Mouse (Mus musculus): ENCODE measurements around the gene Il9r. TPM values are rescaled to one million over a fixed set of nuclear protein-coding genes. Genes with fewer than 3 reads are reported as not detected.
"Not testable (repeated sequence)": the region's sequence is repeated elsewhere in the genome, so short reads cannot be mapped to it uniquely, and the experiment has no call there.

Il9r gene
- total RNA-seq, 1 experiment from 2014 or later: not detected

DNA sequence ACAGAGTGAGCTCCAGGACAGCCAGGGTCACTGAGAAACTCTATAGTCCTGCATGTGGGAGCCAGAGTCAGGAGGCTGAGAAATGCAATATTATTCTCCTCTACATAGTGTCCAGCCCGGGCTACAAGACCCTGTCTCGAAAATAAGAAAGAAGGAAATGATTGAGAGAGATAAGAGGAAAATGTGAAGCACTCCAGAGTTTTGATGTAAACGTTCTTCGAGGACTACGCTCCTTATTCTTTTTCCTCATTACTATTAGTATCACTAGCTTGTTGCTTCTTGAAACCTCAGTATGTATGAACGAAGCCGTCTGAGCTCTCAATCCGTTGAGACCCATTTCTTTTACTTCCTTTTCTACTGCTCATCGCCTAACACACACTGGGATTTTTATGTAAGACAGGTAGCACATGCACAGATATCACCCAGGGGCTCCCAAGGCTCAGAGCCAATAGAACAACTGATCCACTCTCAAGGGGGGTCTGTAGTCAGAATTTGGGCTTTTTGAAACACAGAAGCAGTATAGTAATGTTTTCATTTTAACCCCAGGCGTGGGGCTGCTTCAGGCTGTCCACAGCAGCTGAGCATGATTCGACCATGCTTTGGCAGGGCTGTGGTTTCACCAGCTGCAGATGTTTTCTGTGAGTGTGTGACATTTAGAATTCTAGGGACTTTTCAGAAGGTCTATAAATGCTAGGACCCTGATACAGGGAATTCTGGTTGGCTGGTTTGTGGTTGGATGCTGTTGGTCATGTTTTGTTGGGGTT lies 2.0 kb upstream of the Il9r start:
- ATAC-seq (replicated peaks; ENCODE audit: low read depth, poor library complexity, severe bottlenecking): no peak

DNA sequence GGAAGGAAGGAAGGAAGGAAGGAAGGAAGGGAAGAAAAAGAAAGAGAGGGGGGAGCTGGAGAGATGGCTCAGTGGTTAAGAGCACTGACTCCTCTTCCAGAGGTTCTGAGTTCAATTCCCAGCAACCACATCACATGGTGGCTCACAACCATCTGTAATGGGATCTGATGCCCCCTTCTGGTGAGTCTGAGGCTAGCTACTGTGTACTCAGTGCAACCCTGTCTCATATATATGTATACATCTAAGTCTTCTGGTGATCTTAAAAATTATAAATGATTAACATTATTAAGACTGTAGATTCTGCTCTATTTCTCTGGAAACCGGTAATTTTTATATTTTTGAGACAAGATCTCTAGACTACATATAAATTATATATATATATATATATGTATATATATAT lies 913 bp upstream of the Il9r start:
- not testable (repeated sequence) for ATAC-seq (replicated peaks; ENCODE audit: low read depth, poor library complexity, severe bottlenecking)

DNA sequence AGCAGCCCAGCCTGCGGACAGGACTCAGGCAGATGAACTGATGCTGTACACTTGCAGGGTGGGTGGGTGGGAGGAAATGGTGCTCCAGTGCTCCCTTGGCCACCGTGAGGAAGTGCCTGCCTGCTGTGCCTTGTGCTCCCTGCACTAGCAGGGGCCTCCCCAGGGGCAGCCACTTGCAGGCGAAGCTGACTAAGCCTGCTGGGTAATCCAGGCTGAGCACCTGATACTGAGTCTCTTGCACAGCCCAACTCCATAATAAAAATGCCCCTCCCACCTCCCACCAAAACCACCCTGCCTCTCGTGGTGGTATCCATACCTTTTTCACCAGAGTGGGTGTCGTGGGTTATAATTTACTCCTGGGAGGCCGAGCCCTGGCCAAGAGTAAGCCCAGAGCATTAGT lies 849 bp downstream of the Il9r start:
- peak; percentile 12; the same call in 1 of the 2 replicates for ATAC-seq (replicated peaks; ENCODE audit: low read depth, poor library complexity, severe bottlenecking)

DNA sequence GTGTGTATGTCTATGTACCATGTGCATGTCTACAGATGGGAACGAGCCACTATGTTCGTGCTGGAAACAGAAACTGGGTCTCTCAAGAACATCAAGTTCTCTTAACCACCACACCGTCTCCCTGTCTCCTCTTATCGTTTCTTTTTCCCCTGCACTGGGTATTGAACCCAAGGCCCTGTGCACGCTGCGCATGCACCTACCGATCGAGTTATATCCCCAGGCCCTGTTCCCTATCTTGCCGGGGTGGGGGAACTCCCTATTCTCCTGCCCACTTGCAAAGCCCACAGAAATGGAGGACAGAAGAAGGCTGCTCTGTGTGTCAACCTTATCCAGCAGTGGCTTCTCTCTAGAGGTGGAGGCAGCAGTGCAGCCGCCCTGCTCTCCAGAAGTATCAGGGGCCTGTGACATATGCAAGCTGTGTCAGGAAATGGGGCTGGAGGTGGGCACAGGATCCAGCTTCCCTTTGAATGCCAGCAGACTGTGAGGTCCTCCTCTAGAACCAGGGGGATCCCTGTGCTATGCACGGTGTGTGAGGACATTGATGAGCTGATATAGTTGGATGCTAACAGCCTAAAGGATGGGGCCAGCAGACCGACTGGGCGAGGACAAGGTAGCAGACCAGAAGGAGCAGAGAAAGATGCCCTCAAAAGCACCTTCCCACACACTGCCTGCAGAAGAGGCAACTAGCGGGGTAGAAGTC lies 1.7 kb downstream of the Il9r start:
- ATAC-seq (replicated peaks; ENCODE audit: low read depth, poor library complexity, severe bottlenecking): no peak

DNA sequence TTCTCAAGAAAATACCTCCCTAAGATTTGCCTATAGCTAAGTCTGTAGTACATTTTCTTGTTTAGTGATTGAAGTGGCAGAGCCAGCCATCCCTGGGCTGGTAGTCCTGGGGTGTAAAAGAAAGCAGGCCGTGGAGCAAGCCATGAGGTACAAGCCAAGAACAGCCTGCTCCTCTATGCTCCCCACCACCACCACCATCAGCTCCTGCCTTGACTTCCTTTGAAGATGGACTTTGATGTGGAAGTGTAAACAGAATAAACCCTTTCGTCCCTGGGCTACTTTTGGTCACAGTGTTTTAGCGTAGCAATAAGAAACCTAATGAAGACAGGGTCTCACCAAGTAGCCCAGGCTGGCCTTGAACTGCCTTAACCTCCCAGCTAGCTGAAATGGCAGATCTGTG lies 2.3 kb downstream of the Il9r start:
- ATAC-seq (replicated peaks; ENCODE audit: low read depth, poor library complexity, severe bottlenecking): no peak

DNA sequence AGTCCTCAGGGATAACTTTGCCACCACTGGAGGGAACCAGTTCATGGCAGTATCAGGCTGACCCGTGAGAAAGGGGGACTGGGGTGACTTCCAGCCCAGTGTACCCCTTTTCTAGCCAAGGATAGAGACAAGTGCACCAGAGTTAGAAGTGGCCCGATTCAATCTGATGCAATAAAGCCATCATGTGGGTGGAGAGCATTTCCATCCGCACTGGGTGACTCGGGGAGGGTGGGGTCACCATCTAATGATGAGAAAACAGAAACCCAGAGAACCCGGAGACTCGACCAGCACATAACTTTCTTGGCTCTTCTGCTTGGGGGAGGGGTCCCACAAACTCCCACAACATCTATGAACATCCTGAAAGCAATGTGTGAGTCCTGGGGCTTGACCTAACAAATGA lies 3.4 kb downstream of the Il9r start:
- ATAC-seq (replicated peaks; ENCODE audit: low read depth, poor library complexity, severe bottlenecking): no peak

DNA sequence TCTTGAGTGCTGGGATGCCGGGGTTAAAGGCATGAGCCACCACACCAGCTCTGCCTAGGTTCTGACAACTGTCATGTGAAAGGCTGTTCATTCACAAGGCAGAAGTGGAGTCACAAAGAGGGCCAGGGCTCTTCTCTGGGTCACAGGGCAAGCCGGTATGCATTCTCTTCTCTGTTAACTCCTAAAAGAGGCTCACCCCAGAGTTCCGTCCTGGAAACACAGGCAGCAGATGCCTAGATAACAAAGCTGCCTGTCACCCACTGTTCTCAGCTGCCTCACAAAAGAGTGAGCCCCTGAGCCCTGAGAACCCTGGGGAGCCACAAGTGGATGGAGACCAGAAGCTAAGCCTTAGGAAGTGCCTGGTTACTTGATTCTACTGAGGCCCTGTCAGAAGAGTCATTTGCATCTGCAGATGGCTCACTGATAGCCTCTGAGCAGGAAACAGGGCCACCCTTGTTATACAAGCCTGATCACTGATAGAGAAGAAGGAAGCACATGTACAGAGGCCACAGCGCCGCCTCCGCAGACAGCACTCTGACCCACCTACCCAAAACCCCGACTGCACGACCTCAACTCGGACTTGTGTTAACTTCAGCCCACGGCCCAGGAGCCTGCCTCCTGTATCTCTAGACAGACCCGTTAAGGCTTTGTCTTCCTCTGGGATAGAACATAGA lies 4.1 kb downstream of the Il9r start:
- ATAC-seq (replicated peaks; ENCODE audit: low read depth, poor library complexity, severe bottlenecking): peak; percentile 62

DNA sequence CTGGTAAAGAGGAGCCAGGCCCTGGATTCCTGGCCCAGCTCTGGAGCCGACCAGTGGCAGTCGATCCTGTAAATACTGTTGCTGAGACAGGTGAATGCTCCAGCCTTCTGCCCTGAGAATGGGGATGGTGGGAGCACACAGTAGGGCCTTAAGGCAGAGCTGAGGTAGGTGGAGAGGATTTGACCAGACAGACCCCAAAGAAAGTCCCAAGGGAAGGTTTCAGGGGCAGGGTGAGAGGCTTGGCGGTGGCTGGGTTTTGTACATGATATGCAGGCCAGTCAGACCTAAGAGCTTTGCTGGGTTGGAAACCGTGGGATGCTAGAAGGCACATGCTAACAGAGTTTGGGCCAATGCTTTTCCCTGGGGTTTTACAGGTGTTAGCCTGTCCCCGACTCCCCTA lies 5.5 kb downstream of the Il9r start:
- ATAC-seq (replicated peaks; ENCODE audit: low read depth, poor library complexity, severe bottlenecking): no peak

DNA sequence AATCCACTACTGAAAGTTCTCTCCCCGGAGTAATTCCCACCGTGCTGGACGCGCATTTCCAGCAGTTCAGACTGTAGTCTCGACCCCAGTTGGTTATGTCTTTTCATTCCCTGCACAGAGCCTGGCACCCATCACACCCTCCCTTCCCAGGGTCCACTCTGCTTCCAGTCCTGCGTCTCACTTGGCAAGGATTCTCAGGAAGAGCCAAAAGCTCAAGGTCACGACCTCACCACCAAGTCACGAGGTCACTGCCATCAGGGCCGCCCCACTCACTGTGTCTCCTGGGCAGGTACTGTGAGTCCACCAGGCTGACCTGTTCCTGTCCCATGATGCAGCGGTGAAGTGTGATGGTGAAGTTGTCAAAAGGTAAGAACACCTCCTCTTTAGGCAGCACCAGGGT lies 6.0 kb downstream of the Il9r start:
- ATAC-seq (replicated peaks; ENCODE audit: low read depth, poor library complexity, severe bottlenecking): no peak

DNA sequence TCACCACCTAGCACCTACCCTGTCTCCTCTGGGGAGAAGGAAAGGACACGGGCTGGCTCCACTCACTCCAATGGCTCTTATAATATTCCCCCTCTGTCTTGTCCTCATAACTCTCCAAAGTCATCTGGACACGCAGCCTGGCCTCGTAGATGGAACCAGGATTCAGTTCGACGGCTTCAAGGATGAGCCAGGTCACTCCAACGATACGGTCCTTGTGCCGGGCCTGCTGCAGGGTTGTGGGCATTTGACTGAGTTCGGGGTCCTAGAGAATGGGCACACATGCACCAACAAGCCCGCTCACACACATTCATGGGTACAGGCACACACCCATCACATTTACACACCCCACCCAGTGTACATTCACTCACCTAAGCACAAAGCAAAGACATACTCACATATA lies 6.9 kb downstream of the Il9r start:
- no peak for ATAC-seq (replicated peaks; ENCODE audit: low read depth, poor library complexity, severe bottlenecking)

DNA sequence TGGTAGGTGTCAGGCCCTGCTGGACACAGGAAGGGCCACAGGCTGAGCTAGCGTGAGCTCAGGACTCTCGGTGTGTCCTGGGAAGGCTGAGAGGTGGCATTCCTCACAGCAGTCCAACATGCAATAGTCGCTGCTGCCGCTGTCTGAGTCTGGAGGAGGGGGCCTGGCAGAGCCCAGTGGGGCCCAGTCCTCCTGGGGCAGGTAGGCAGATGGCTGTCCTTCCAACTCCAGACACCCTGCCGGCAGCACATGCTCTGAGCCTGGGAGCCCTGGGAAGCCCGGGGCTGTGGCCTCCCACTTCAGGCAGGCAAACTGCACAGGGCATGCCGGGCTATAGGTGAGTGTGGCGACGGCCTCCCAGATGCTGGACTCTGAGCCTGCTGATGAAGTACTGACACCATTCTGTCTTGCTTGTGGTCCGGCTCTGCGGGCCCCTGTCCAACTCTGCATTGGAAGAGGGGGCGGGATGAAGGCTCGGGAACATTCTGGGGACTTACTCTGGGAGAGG lies 9.4 kb downstream of the Il9r start:
- no peak for ATAC-seq (replicated peaks; ENCODE audit: low read depth, poor library complexity, severe bottlenecking)

DNA sequence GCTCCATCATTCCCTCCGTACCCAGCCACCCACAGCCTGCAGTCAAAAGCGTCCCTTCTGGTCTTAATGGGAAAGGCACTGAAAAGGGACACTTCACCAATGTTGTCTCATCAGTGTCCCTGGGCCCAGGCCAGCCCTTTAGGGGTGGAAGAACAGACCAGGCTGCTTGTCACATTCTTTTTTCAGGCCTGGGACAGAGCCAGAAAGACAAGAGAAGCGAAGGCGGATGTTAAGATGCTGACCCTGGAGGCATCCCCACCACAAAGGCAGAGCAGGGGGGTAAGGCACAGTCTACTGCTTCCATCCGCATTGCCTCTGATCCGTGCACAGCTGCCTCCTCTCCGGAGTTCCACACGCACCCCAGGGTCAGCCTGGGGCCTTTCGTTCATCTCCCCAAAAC lies 10.0 kb downstream of the Il9r start:
- ATAC-seq (replicated peaks; ENCODE audit: low read depth, poor library complexity, severe bottlenecking): no peak

DNA sequence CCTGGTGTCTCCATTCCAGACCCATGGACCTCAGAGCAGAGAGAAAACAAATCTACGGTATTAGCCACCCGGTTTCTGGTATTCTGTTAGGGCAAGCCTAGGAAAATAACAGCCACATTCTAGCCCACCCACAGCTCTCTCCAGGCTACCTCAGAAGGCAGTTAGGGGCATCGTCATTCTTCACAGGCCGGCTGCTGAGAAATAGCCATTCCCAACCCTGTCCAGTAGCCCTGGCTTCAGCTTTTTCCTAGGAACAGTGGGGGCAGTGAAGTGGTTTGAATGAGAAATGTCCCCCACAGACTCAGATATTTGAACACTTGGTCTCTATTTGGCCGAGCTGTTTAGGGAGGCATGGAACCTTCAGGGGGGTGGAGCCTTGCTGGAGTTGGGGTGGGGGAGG lies 10.6 kb downstream of the Il9r start:
- ATAC-seq (replicated peaks; ENCODE audit: low read depth, poor library complexity, severe bottlenecking): no peak

DNA sequence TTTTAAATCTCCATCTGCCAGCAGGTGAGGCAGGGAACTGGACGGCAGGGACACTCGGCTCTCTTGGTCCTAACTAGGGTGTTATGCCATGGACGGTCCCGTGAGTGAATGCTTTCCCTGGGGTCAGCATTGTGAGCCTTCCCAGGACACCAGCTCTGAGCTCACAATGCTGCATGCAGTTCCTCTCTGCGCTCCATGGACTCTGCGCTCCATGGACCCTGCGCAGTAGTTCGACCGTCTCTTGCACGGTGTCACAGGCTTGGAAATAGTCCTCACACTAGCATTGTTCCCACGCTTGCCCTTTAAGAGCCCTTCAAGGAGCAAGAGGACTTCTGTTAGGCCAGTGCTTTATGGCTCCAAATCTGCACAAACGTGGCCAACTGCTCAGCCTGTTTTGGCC lies 11.2 kb downstream of the Il9r start:
- ATAC-seq (replicated peaks; ENCODE audit: low read depth, poor library complexity, severe bottlenecking): no peak

DNA sequence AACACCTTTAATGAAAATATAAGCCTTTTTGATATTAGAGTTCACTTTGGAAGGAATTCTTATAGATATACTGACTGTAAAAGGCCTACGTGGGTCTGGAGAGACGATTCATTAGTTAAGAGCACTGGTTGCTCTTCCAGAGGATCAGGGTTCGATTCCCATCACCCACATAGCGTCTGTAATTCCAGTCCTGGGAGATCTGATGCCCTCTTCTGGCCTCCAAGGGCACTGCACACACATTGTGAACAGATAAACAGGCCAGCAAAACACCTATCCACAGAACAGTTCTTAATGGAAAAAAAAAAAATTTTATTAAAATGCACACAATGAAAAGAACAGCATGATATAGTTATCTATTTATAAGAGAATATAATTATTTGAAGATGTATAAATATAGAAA lies 12.8 kb downstream of the Il9r start:
- ATAC-seq (replicated peaks; ENCODE audit: low read depth, poor library complexity, severe bottlenecking): no peak

DNA sequence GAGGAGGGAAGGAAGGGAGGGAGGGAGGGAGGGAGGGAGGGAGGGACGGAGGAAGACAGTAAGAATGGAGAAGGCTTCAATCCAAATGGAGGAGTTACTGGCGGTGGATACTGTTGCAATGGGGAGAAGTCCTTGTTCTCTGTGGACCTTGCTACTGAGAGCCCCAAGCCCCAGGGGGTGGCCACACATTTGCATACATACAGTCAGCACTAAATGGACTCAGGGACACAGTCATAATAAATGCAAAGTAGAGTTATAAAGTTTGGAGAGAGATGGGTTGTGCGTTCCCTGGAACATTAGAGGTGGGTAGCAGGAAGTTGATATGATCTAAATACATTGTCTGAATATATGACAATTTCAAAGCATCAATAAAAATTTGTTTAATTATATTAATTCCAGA lies 14.0 kb downstream of the Il9r start:
- ATAC-seq (replicated peaks; ENCODE audit: low read depth, poor library complexity, severe bottlenecking): no peak

DNA sequence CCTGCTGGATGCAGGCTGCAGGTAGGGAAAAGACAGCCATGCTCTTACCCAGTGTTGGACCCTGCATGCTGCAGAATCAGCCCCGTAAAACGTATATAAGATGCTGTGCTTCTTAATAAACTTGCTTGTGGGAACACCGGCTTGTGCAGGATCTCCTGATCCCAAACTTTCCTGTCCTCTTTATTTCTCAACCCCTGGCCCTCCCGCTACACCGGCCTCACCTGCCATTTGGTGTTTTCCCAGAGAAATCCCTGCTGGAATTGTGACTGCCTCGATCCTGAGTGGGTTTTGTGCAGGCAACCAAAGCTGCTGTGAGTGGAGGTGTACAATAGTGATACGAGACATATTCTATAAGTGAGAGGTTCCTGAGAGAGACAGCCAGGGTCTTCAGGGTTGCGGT lies 15.6 kb downstream of the Il9r start:
- ATAC-seq (replicated peaks; ENCODE audit: low read depth, poor library complexity, severe bottlenecking): no peak

DNA sequence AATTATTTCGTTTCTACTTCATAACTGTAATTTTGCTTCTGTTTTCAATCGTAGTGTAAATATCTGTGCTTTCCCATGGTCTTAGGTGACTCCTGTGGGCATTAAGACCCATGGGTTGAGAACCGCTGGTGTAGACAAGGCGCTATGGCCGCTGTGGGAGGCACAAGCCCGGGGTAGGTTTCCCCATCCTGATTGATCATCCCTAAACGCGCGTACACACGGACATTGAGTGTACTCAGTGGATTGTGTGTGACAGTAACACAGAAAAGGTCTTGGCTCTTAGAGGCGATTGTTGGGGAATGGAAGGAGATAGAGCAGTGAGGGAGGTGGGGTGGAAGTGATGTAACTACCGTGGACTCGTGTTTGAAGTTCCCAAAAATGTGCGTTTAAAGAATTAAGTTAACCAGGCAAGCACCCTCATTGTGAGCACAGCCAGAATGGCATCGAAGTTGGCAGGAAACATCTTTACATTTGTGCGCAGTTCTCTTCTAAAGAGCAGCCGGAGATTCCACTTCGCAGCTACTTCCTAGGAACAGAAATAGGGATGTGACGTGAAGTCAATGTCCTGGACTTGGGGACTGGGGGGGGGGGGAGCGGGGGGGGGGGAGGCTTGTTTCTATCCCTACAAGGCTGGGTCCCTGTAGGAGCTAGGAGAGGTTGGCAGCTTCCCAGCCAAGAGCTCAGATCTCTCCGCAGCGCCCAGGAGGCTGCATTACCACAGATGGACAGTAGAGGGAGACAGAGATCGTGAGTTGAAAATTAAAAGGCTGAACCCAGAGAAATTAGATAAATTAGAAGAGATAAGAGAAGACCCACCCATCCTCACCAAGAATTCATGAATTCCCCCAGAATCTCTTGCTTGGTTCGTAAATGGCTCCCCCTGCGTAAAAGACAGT lies 17.9 kb downstream of the Il9r start:
- ATAC-seq (replicated peaks; ENCODE audit: low read depth, poor library complexity, severe bottlenecking): peak; percentile 79; the same call in 1 of the 2 replicates

DNA sequence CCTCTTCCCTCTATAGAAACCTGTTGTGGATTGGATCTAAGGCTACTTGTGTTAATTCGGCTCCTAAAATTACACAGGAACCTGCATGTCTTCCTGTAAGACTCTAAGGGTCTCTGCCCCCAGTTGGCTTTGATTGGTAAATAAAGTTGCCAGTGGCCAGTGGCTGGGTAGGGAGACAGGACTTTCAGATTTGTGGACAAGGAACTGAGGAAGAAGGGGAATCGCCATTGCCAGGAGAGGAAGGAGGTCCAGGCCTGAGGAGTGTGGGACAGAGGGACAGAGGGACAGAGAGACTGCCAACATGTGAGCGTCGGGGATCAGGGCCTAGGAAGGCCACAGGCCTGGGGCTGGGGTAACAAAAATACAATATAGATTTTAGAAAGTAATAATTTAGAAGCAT lies 18.8 kb downstream of the Il9r start:
- no peak for ATAC-seq (replicated peaks; ENCODE audit: low read depth, poor library complexity, severe bottlenecking)

DNA sequence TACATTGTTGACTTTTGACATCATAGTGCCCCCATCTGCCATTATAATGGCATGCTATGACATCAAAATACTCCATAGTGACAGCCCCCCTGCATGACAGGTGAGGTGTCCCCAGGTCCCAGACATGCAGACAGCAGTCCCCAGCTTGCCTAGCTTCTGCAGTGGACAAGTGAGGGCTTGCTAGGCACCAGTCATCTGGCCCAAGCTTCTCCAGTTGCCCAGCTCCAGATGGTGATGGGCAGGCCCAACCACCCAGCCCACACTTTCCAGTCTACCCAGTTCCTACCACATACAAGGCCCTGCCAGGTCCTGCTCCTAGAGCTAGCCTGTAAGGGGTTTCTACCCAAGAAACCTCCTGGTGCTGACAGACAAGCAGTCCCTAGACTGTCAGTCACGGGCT lies 21.6 kb downstream of the Il9r start:
- no peak for ATAC-seq (replicated peaks; ENCODE audit: low read depth, poor library complexity, severe bottlenecking)

Measured in common myeloid progenitor, adult 5-6 weeks (primary cell).